Mouse (Mus musculus): ENCODE measurements around the gene Lcn2.
"Not testable (repeated sequence)": the region's sequence is repeated elsewhere in the genome, so short reads cannot be mapped to it uniquely, and the experiment has no call there.

Gene Lcn2

GRCm38 (mm10) chr2:32363376-32364106 is 24.5 kb downstream of the Lcn2 start:
- no peak for DNase-seq

- DNase-seq: peak; percentile 70 to 74
Observed at GRCm38 (mm10) chr2:32362817-32363340, 25.2 kb downstream of the Lcn2 start.

GRCm38 (mm10) chr2:32362274-32362673 is 25.8 kb downstream of the Lcn2 start:
- DNase-seq: not testable (repeated sequence)

- DNase-seq: peak in 1 of 2 experiments; percentile 53
Observed at GRCm38 (mm10) chr2:32361437-32361836, 26.6 kb downstream of the Lcn2 start.

GRCm38 (mm10) chr2:32360741-32361140 is 27.3 kb downstream of the Lcn2 start:
- peak in 1 of 2 experiments; percentile 49 for DNase-seq

GRCm38 (mm10) chr2:32358381-32358780 is 29.7 kb downstream of the Lcn2 start:
- no peak for DNase-seq

- DNase-seq: no peak
Observed at GRCm38 (mm10) chr2:32357710-32358109, 30.3 kb downstream of the Lcn2 start.

GRCm38 (mm10) chr2:32356216-32356615 is 31.8 kb downstream of the Lcn2 start:
- DNase-seq: no peak

GRCm38 (mm10) chr2:32354336-32354895 is 33.6 kb downstream of the Lcn2 start:
- DNase-seq: no peak

GRCm38 (mm10) chr2:32353836-32354235 is 34.2 kb downstream of the Lcn2 start:
- DNase-seq: no peak

- peak; percentile 67 for DNase-seq
Observed at GRCm38 (mm10) chr2:32353007-32353542, 35.0 kb downstream of the Lcn2 start, which contains the start of gene Dnm1. TSS of gene Dnm1 (minus strand) at chr2:32353338.

- DNase-seq: no peak
Observed at GRCm38 (mm10) chr2:32352151-32353006, 35.7 kb downstream of the Lcn2 start, which contains the start of gene Ciz1. TSS of gene Ciz1 (plus strand) at chr2:32352327.

- no peak for DNase-seq
Observed at GRCm38 (mm10) chr2:32351471-32351961, 36.5 kb downstream of the Lcn2 start.

- no peak for DNase-seq
Observed at GRCm38 (mm10) chr2:32350471-32351051, 37.5 kb downstream of the Lcn2 start.

- DNase-seq: no peak
Observed at GRCm38 (mm10) chr2:32349625-32350255, 38.3 kb downstream of the Lcn2 start.

GRCm38 (mm10) chr2:32348311-32348710 is 39.7 kb downstream of the Lcn2 start:
- no peak for DNase-seq

GRCm38 (mm10) chr2:32347019-32347418 is 41.0 kb downstream of the Lcn2 start:
- DNase-seq: no peak

- DNase-seq: no peak
Observed at GRCm38 (mm10) chr2:32344598-32345321, 43.3 kb downstream of the Lcn2 start.

- DNase-seq: no peak
Observed at GRCm38 (mm10) chr2:32344056-32344455, 44.0 kb downstream of the Lcn2 start.

GRCm38 (mm10) chr2:32343351-32343671 is 44.7 kb downstream of the Lcn2 start:
- no peak for DNase-seq

Measured in thymus, adult 18-20 months (tissue).